Mouse (Mus musculus) kidney, postnatal 10 days (tissue): ENCODE measurements at regions not wholly inside any gene's neighbourhood (a gene's known extent, or its start where the extent isn't known, plus 50 kb on each side); places are given as distances from the start of the nearest gene placed in this dataset.

Experiments
- DNase-seq: peaks from one replicate; pipeline ENCODE4 v3.0.0; 2021; ENCODE audit warnings: mixed read lengths

GRCm38 (mm10) chr13:101096856-101097255, 263.6 kb upstream of the Slc30a5 start:
- DNase-seq: no peak

DNA sequence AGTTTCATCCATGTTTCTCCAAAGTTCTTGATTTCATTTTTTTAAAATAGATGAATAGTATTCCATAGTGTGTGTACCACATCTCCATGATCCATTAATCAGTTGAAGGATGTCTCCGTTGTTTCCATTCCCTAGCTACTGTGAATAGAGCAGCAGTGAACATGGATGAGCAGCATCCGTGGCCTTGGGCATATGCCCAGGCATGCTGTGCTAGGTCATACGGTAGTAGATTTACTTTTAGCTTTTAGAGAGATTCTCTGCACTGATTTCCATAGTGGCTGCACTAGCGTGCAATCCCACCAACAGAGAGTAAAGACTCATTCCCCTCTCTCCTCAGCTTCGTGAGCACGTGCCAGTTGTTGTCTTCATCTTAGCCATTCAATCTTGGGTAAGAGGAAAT, 263.0 kb upstream of the Slc30a5 start:
- DNase-seq: no peak

- DNase-seq: no peak
Observed at GRCm38 (mm10) chr13:101095057-101095831, 262.0 kb upstream of the Slc30a5 start.

- DNase-seq: no peak
Observed at GRCm38 (mm10) chr13:101092743-101093131, 259.5 kb upstream of the Slc30a5 start.

GRCm38 (mm10) chr13:101092033-101092742, 259.0 kb upstream of the Slc30a5 start:
- peak; percentile 24 for DNase-seq

DNA sequence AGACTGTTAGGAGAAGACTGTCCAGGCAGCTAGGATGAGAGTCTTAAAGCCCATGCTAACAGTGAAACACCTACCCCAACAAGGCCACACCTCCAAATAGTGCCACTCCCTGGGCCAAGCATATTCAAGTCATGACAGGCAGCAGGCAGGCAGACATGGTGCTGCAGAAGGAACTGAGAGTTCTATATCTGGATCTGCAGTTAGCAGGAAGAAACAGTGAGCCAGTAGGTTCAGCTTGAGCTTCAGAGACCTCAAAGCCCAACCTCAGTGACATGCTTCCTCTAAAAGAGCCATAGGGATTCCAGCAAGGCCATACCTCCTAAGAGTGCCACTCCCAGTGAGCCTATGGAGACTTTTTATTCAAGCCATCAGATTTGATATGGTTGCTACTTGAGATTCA, 252.0 kb upstream of the Slc30a5 start:
- DNase-seq: no peak

DNA sequence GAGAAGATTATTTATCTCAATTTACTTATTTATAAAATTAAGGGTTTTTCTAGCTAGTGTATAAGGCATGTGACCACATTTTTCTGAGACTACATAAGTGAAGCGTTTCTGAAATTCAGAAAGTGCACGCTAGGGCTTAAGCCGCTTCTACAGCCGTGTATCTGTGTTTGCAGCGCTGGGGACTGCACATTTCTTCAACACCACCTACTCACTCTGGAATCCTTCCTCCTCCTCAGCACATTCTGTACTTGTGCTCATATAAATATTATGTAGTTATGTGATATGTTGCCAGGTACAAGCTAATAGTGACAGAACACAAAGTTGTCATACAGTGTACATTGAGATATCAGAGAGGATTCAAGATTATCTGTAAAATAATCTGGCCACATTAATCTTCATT, 251.0 kb upstream of the Slc30a5 start:
- no peak for DNase-seq

GRCm38 (mm10) chr13:101083416-101083815, 250.2 kb upstream of the Slc30a5 start:
- DNase-seq: no peak

- peak; percentile 15 for DNase-seq
Observed at GRCm38 (mm10) chr13:101068489-101068888, 235.3 kb upstream of the Slc30a5 start.

DNA sequence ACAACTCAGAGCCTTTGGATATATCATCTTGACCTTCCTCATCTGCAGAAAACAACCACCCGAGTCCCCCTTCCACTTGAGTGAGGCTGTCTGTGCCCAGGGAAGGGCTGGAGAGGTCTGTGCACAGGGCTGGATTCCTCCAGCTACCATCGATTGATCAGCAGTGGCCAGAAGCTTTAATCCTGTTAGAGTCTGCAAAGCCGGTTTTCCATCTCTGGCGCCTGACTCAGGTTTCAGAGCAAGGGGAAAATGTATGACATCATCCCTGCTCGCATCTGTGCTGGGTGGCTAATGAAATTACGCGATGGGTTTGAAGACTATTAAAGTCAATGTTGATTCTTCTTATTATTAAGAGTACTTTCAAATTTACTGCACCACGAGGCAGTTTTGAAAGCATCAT, 229.4 kb upstream of the Slc30a5 start:
- DNase-seq: no peak

GRCm38 (mm10) chr13:101061233-101062144, 228.3 kb upstream of the Slc30a5 start:
- no peak for DNase-seq

DNA sequence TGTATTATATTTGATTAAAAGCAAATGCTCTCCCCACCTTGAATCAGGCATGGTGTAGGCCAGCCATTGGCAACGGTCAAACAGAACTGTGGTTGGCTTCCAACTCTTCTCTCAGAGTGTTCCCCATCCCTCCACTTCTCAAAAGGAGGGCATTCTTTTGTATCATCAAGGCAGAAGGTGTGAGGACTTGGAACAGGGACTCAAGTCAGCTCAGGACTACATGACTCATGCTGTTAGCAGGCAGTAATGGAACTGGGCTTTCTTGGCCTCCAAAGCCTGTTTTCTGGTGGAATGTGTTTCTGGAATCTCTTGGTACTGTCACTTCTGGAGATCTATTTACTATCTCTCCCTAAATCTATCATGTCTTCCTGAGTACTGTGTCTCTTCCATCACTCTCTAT, 216.3 kb upstream of the Slc30a5 start:
- no peak for DNase-seq

GRCm38 (mm10) chr13:101032594-101032993, 199.4 kb upstream of the Slc30a5 start:
- DNase-seq: peak; percentile 72

DNA sequence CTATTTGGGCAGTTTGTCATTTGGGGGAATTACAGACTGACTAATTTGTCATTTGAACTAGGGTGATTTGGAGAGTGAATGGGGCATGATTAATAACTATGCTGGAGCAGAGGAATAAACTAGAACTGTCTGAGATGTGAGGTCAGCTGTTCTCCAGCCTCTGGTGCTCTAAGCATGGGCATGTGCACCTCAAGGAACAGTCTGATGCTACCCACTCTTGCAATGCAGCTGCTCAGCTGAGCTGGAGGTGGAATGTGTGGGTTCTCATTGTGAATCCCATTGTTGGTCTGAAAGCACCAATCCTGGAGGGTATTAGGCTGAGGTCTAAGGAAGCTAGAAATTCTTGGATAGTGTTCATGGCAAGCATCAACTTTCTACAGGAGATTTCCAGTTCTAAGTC, 192.8 kb upstream of the Slc30a5 start:
- DNase-seq: no peak

DNA sequence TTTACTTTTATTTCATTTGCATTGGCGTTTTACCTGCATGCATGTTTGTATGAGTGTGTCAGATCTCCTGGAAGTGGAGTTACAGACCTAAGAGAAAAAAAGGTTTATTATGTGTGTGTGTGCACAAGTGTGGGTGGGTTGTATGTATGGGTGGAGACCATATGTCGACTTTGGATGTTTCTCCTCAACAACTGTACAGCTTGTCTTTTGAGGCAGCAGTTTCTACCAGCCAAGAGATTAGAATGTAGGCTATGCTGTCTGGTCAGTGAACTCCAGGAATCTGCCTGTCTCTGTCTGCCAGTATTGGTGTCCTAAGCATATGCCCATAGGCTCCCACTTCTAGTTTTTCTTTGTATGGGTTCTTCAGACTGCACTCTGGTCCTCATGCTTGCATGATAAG, 192.3 kb upstream of the Slc30a5 start:
- DNase-seq: no peak

GRCm38 (mm10) chr13:101024971-101025370, 191.7 kb upstream of the Slc30a5 start:
- DNase-seq: no peak

- DNase-seq: no peak
Observed at GRCm38 (mm10) chr13:101019272-101019676, 186.0 kb upstream of the Slc30a5 start.

- DNase-seq: no peak
Observed at GRCm38 (mm10) chr13:101017041-101017440, 183.8 kb upstream of the Slc30a5 start.

DNA sequence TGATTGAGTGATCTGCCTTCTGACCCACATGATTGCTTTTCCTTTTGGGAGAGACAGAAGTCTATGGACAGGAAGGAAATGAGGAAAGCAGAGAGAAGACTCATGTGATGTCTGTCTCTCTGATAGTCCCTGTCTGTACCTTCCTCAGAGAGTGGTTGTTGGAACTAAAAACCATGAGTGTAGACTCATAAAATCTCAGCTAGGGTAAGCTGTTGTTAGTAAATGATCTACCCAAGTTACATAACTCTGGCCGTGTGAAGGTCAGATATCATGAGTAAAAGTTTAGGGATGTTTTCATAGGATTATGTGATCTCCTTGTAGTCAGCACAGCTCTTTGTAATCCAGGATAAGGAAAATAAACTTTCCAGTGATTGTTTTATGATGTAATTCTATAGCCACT, 183.0 kb upstream of the Slc30a5 start:
- no peak for DNase-seq

GRCm38 (mm10) chr13:101015435-101015834, 182.2 kb upstream of the Slc30a5 start:
- DNase-seq: no peak

- DNase-seq: no peak
Observed at GRCm38 (mm10) chr13:101013604-101014003, 180.4 kb upstream of the Slc30a5 start.

DNA sequence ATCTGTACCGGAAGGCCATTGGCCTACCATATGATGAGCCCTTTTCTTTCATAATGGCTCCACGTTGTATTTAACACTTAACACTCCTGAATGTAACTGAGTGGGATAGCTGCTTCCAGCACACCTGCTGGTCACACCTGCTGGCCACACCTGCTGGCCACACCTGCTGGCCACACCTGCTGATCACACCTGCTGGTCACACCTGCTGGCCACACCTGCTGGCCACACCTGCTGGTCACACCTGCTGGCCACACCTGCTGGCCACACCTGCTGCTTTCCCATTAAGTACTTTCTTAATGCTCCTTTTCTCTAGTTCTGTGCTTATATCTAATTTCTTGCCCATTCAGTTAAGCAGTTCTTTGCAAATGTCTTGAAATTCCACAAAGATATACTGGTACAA, 157.4 kb upstream of the Slc30a5 start:
- no peak for DNase-seq
